Mouse (Mus musculus) C2C12 (cell line): ENCODE measurements around the gene Ica1. TPM values are rescaled to one million over a fixed set of nuclear protein-coding genes. Genes with fewer than 3 reads are reported as not detected.

Experiments used
- H3K27me3 ChIP-seq: one replicate; pipeline ENCODE4 v1.6.1; 2011; ENCODE audit not compliant: control insufficient read depth, insufficient read depth, insufficient read length
- H3K36me3 ChIP-seq: one replicate; pipeline ENCODE4 v1.6.1; 2011; ENCODE audit not compliant: control insufficient read depth, insufficient read depth
- H3K4me3 ChIP-seq: one replicate; pipeline ENCODE4 v1.5.1; 2011; ENCODE audit warnings: mild to moderate bottlenecking, control low read depth; ENCODE audit not compliant: poor library complexity, insufficient read depth, severe bottlenecking
- H3K79me2 ChIP-seq: one replicate; pipeline ENCODE4 v1.6.1; 2011; ENCODE audit not compliant: control insufficient read depth, insufficient read depth
- H3K79me3 ChIP-seq: one replicate; pipeline ENCODE4 v1.6.1; 2011; ENCODE audit warnings: low read depth, control low read depth
- H3ac ChIP-seq: one replicate; pipeline ENCODE3; 2011; ENCODE audit warnings: low read depth; ENCODE audit not compliant: control insufficient read depth, insufficient read length
- CEBPB ChIP-seq: IDR thresholded peaks from one replicate; pipeline ENCODE4 v1.6.1; 2011; ENCODE audit warnings: low read depth, mild to moderate bottlenecking, control low read depth, moderate library complexity
- CTCF ChIP-seq: IDR thresholded peaks from one replicate; pipeline ENCODE4 v1.5.1; 2011; ENCODE audit not compliant: control insufficient read depth, insufficient read depth, insufficient read length
- FOSL1 ChIP-seq: IDR thresholded peaks from one replicate; pipeline ENCODE4 v1.8.0; 2011; ENCODE audit warnings: mild to moderate bottlenecking, low read length; ENCODE audit not compliant: poor library complexity, insufficient read depth, severe bottlenecking
- MAX ChIP-seq: IDR thresholded peaks from one replicate; pipeline ENCODE4 v1.6.1; 2011; ENCODE audit warnings: mild to moderate bottlenecking, control low read depth
- MYOD1 ChIP-seq: IDR thresholded peaks from one replicate; pipeline ENCODE4 v1.6.1; 2011; ENCODE audit warnings: low read depth; ENCODE audit not compliant: control insufficient read depth, insufficient read length
- MYOG ChIP-seq: IDR thresholded peaks from one replicate; pipeline ENCODE4 v1.6.1; 2011; ENCODE audit not compliant: control insufficient read depth, insufficient read length; ENCODE audit errors: extremely low read depth
- USF1 ChIP-seq: IDR thresholded peaks from one replicate; pipeline ENCODE4 v1.6.1; 2011; ENCODE audit warnings: low read depth, mild to moderate bottlenecking, control low read depth, moderate library complexity
- polyA plus RNA-seq: library from polyadenylated mRNA; unstranded; fragments of >200 nt; fragmentation: generic; extraction: Trizol; gene quantifications from one replicate; pipeline ENCODE4 v1.2.1, GENCODE M21; 2012; ENCODE audit warnings: missing spikeins

Ica1 gene
- polyA plus RNA-seq, 1 experiment = 10.5 TPM

DNA sequence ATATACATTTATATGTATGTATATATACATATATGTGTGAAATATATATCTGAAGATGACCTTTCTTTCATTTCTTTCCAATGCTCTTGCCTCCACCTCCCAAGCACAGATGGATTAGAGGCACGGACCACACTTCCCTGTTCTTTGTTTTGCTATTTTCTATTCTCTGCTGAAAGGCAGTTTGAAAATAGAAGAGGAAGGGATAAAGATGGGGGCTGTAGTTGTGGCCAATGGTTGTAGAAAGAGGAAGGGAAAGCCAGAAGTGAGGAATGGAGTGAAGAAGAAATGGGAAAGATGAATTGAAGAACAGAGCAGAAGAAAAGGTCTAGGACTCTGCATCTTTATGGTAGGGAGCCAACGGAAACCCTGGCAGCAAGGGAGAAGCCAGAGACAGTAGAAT is 122.8 kb downstream of the Ica1 start:
- Histone ChIP-seq H3K36me3 (peaks cover 4% of the 10 kb centered on the region), H3ac (no peak overlapping the region), H3K4me3 (no peak overlapping the region), H3K79me2 (no peaks in the 10 kb centered on the region), H3K79me3 (no peaks in the 10 kb centered on the region), H3K27me3 (no peaks in the 10 kb centered on the region)
- TF ChIP-seq USF1 = no peak

DNA sequence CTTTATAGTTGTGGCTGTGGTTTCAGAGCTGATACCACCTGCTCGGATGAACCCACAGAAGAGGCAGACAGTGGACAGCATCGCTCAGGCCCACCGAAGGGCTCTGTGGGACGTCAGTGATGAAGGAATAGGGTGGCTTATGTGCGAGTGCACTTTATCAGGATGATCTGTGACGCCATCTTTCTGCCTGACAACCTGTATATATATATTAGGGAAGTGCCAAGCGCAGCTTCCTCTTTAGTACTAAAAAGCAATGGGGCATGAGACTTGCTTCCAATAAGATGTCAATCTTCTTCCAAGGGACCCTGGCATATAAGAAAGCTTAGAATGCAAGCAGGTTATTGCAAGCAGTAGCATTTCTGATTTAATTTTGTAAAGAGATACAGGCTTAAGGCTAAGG is 127.9 kb downstream of the Ica1 start:
- Histone ChIP-seq H3K27me3 (no peaks in the 10 kb centered on the region), H3K36me3 (peaks cover 4% of the 10 kb centered on the region), H3ac (no peak overlapping the region), H3K79me3 (no peaks in the 10 kb centered on the region), H3K4me3 (no peak overlapping the region), H3K79me2 (no peaks in the 10 kb centered on the region)
- TF ChIP-seq CEBPB = no peak
- no peak for TF ChIP-seq FOSL1
- no peak for TF ChIP-seq MAX
- TF ChIP-seq CTCF = no peak
- TF ChIP-seq USF1 = no peak
- no peak for TF ChIP-seq MYOD1
- TF ChIP-seq MYOG = no peak

DNA sequence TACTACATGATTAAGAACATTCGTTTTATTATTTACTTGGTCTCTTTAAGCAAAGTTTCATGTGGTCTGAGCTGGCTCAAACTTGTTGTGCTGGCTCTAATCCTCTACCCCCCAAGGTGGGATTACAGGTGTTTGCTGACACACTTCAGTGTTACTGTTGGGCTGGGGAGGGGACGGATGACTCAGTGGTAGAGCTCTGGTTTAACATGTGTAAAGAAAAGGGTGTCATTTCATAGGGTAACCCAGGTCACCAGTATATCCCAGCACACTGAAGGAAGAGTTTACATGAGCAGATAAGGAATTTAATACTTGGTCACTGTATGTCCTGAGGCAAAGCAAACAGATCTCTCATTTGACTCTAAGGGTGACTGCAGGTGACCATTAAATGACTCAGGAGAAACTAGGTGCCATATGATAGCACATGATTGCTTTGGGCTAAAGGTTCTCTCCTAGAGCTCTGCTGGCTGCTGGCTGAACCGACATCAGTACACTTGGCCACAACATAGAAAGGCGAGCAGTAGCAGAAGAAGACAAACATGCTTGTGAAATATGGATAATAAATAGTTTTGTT is 128.9 kb downstream of the Ica1 start:
- H3ac ChIP-seq = no peak overlapping the region
- no peaks in the 10 kb centered on the region for H3K27me3 ChIP-seq
- TF ChIP-seq USF1 (no peak), MAX (no peak), MYOG (no peak)
- no peak overlapping the region for H3K4me3 ChIP-seq
- peaks cover 4% of the 10 kb centered on the region for H3K36me3 ChIP-seq
- no peaks in the 10 kb centered on the region for H3K79me3 ChIP-seq
- no peaks in the 10 kb centered on the region for H3K79me2 ChIP-seq

DNA sequence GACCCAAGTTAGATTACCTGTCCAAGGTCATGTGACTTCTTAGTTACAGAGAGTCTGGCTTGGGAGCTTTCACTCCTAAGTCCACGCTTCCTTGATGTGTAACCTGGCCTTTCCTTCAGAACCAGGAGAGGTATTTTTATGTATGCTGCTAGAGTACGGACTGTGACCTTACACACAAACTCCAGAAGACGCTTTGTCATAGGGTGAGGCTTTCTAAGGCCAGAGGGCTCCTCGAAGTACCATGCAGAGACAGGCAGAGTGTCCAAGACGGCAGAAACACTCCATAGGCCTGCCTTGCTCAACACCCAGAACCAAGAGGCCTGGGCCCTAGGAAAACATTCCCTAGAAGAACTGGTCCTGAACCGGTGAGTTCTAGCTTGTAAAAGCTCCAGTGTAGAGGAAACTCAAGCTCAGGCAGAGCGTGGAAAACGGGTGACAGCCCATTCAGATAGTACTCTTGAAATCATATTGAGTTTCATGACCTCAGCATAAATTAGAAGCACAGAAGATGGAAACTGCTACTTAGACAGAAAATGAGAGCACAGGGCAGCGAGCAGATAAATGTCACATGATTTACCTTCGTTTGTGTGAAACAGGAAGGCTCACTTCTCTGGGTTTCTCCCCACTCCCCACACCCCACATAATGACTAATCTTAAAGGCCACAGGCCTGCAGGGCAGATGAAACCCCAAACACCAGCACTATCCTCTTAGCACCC is 129.9 kb downstream of the Ica1 start:
- H3K79me2 ChIP-seq = no peaks in the 10 kb centered on the region
- peaks cover 4% of the 10 kb centered on the region for H3K36me3 ChIP-seq
- H3ac ChIP-seq = no peak overlapping the region
- no peaks in the 10 kb centered on the region for H3K27me3 ChIP-seq
- no peak overlapping the region for H3K4me3 ChIP-seq
- TF ChIP-seq MYOG (no peak), FOSL1 (no peak), CEBPB (no peak), USF1 (no peak), MYOD1 (no peak), MAX (no peak), CTCF (no peak)
- H3K79me3 ChIP-seq = no peaks in the 10 kb centered on the region

DNA sequence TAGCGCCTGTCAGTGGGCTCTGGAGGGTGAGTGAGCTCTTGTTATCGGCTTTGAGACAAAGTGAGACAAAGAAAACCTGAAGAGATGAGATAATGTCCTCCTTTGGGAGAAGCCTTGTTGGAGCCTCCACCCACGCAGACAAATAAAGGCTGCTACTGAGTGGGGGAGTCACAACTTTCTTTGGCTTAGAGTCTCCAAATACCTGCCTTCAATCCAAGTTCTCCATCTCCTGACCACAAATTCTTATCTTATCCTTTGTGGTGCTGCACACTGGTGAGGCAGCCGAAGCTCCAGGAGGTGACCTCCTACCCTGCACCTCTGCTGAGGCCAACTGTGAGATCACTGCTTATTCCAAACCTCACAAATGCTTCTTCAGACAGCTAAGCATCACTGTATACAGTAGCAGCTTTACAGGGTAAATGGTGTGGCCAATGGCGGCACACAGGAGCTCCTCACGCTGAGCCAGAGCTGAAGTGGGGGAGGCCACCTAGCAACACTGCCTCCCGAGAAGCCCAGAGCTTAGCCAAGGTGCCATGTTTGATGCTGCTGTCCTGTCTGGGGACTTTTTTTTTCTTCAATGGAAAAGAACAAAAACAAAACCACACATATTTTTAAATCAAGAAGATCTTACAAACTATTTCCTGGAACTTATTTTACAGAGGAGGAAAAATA is 130.6 kb downstream of the Ica1 start:
- H3K79me2 ChIP-seq = no peaks in the 10 kb centered on the region
- no peak for TF ChIP-seq USF1
- TF ChIP-seq FOSL1 = no peak
- no peak for TF ChIP-seq MAX
- no peak for TF ChIP-seq MYOD1
- TF ChIP-seq CTCF = no peak
- no peak for TF ChIP-seq MYOG
- no peak for TF ChIP-seq CEBPB
- no peaks in the 10 kb centered on the region for H3K79me3 ChIP-seq
- peaks cover 4% of the 10 kb centered on the region for H3K36me3 ChIP-seq
- no peak overlapping the region for H3ac ChIP-seq
- H3K4me3 ChIP-seq = no peak overlapping the region
- no peaks in the 10 kb centered on the region for H3K27me3 ChIP-seq

DNA sequence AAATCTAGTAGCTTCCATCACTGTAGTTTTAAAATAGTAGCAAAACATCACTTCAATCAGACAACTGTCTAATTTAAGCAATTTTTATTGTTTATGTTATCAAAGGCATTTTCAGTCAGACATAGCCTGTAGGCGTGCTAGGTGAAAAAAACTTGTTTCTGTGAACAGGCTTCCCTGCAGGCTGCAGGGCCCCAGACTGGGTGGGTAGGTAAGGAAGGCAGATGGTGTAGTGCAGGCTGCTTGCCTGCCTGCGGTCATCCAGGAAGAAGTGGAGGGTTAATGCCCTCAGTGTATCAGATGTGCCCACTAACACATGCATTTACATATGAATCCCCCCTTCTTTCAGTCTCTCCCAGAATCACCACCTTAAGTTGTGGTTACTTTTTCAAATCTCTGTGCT is 132.6 kb downstream of the Ica1 start:
- Histone ChIP-seq H3K27me3 (no peaks in the 10 kb centered on the region), H3K79me2 (no peaks in the 10 kb centered on the region), H3K4me3 (no peak overlapping the region), H3K79me3 (no peaks in the 10 kb centered on the region), H3K36me3 (no peaks in the 10 kb centered on the region), H3ac (no peak overlapping the region)
- TF ChIP-seq CTCF (no peak), MYOG (no peak), CEBPB (no peak), USF1 (no peak), MYOD1 (no peak), MAX (no peak), FOSL1 (no peak)
